Mouse (Mus musculus) MEL (cell line): ENCODE results near the gene Aebp1. TPM values are rescaled to one million over a fixed set of nuclear protein-coding genes. Genes with fewer than 3 reads are reported as not detected.

ENCODE experiments used
- DNase-seq: peaks from one replicate; pipeline ENCODE4 v3.0.0; 2011; ENCODE audit warnings: low read depth, low spot score
- H3K27ac ChIP-seq: 2 replicates; pipeline ENCODE4 v1.5.1; 2012; ENCODE audit warnings: low read depth, mild to moderate bottlenecking, control low read depth, low read length, moderate library complexity; ENCODE audit not compliant: control insufficient read depth
- H3K27me3 ChIP-seq, 2 experiments: fragments of 150-350 bp in 1 of 2; sonication (generic) in 1 of 2; 2 replicates each; pipeline ENCODE4 v1.6.1; 2012; ENCODE audit warnings: low read length in 2 of 2, mild to moderate bottlenecking in 2 of 2, improper control_type of control experiment in 1 of 2, moderate library complexity in 1 of 2; ENCODE audit not compliant: insufficient read depth in 2 of 2, control insufficient read depth in 1 of 2
- H3K36me3 ChIP-seq, 2 experiments: 2 replicates each; pipeline ENCODE4 v1.6.1; 2012 to 2014; ENCODE audit warnings: low read length in 2 of 2, improper control_type of control experiment in 1 of 2, inconsistent platforms in 1 of 2, mild to moderate bottlenecking in 1 of 2; ENCODE audit not compliant: insufficient read depth in 2 of 2, control insufficient read depth in 1 of 2
- H3K4me1 ChIP-seq, 2 experiments: fragments of 150-350 bp in 1 of 2; sonication (generic) in 1 of 2; 2 replicates each; pipeline ENCODE4 v1.6.1; 2012; ENCODE audit warnings: low read length in 2 of 2, improper control_type of control experiment in 1 of 2, mild to moderate bottlenecking in 1 of 2; ENCODE audit not compliant: insufficient read depth in 2 of 2, control insufficient read depth in 1 of 2
- H3K4me3 ChIP-seq, 2 experiments: fragments of 150-350 bp in 1 of 2; sonication (generic) in 1 of 2; 2 replicates each; pipeline ENCODE4 v1.5.1; 2012; ENCODE audit warnings: low read depth in 2 of 2, low read length in 2 of 2, mild to moderate bottlenecking in 2 of 2, moderate library complexity in 2 of 2, control low read depth in 1 of 2, improper control_type of control experiment in 1 of 2; ENCODE audit not compliant: control insufficient read depth in 1 of 2, insufficient read depth in 1 of 2
- H3K79me2 ChIP-seq: 2 replicates; pipeline ENCODE4 v1.6.1; 2012; ENCODE audit warnings: mild to moderate bottlenecking, low read length, moderate library complexity; ENCODE audit not compliant: control insufficient read depth, poor library complexity, insufficient read depth
- H3K9ac ChIP-seq: 2 replicates; pipeline ENCODE4 v1.6.1; 2012; ENCODE audit warnings: low read depth, mild to moderate bottlenecking, control low read depth, low read length, moderate library complexity; ENCODE audit not compliant: control insufficient read depth, poor library complexity, severe bottlenecking
- H3K9me3 ChIP-seq: fragments of 150-350 bp; sonication (generic); replicated peaks from 2 replicates; pipeline ENCODE4 v1.6.1; 2012; ENCODE audit warnings: mild to moderate bottlenecking, low read length, improper control_type of control experiment, moderate library complexity; ENCODE audit not compliant: insufficient read depth
- BHLHE40 ChIP-seq: IDR thresholded peaks from 2 replicates; pipeline ENCODE4 v1.6.1; 2012; ENCODE audit warnings: low read depth, mild to moderate bottlenecking, inconsistent platforms, low read length, improper control_type of control experiment, borderline replicate concordance
- CHD1 ChIP-seq: IDR thresholded peaks from 2 replicates; pipeline ENCODE4 v1.6.1; 2012; ENCODE audit warnings: low read depth, mild to moderate bottlenecking, inconsistent platforms, low read length, improper control_type of control experiment
- CHD2 ChIP-seq: IDR thresholded peaks from 2 replicates; pipeline ENCODE4 v1.6.1; 2011; ENCODE audit warnings: low read length, improper control_type of control experiment
- E2F4 ChIP-seq: IDR thresholded peaks from 2 replicates; pipeline ENCODE4 v1.6.1; 2011; ENCODE audit warnings: low read depth, low read length, improper control_type of control experiment, borderline replicate concordance
- ELF1 ChIP-seq: IDR thresholded peaks from 2 replicates; pipeline ENCODE4 v1.6.1; 2014; ENCODE audit warnings: low read depth, mild to moderate bottlenecking, inconsistent platforms, low read length, improper control_type of control experiment, moderate library complexity
- GABPA ChIP-seq: IDR thresholded peaks from 2 replicates; pipeline ENCODE4 v1.6.1; 2012; ENCODE audit warnings: low read depth, mild to moderate bottlenecking, inconsistent platforms, low read length, improper control_type of control experiment, moderate library complexity
- JUND ChIP-seq: IDR thresholded peaks from 2 replicates; pipeline ENCODE4 v1.6.1; 2011; ENCODE audit warnings: low read depth, mild to moderate bottlenecking, improper control_type of control experiment, low read length
- MAX ChIP-seq: IDR thresholded peaks from 2 replicates; pipeline ENCODE4 v1.6.1; 2011; ENCODE audit warnings: low read length, improper control_type of control experiment
- MEF2A ChIP-seq: IDR thresholded peaks from 2 replicates; pipeline ENCODE4 v1.6.1; 2014; ENCODE audit warnings: low read depth, mild to moderate bottlenecking, inconsistent platforms, low read length, improper control_type of control experiment; ENCODE audit not compliant: poor library complexity, insufficient replicate concordance, severe bottlenecking; ENCODE audit errors: extremely low read depth
- MXI1 ChIP-seq: IDR thresholded peaks from 2 replicates; pipeline ENCODE4 v1.6.1; 2011; ENCODE audit warnings: mild to moderate bottlenecking, low read depth, low read length, improper control_type of control experiment
- MYB ChIP-seq: IDR thresholded peaks from 2 replicates; pipeline ENCODE4 v1.6.1; 2011; ENCODE audit warnings: mild to moderate bottlenecking, low read depth, low read length, improper control_type of control experiment
- MYC ChIP-seq: IDR thresholded peaks from 2 replicates; pipeline ENCODE4 v1.6.1; 2011; ENCODE audit warnings: low read depth, mild to moderate bottlenecking, low read length, improper control_type of control experiment, moderate library complexity
- NRF1 ChIP-seq: IDR thresholded peaks from 2 replicates; pipeline ENCODE4 v1.6.1; 2014; ENCODE audit warnings: low read depth, mild to moderate bottlenecking, inconsistent platforms, low read length, improper control_type of control experiment, moderate library complexity; ENCODE audit not compliant: poor library complexity, insufficient read depth, severe bottlenecking
- POLR2A ChIP-seq, 2 experiments: IDR thresholded peaks; 2 replicates each; pipeline ENCODE4 v1.6.1; 2011 to 2012; ENCODE audit warnings: low read length in 2 of 2, mild to moderate bottlenecking in 2 of 2, control low read depth in 1 of 2, improper control_type of control experiment in 1 of 2, low read depth in 1 of 2, moderate library complexity in 1 of 2; ENCODE audit not compliant: control insufficient read depth in 1 of 2, insufficient read depth in 1 of 2, poor library complexity in 1 of 2
- RAD21 ChIP-seq: IDR thresholded peaks from 2 replicates; pipeline ENCODE4 v1.6.1; 2011; ENCODE audit warnings: mild to moderate bottlenecking, low read depth, low read length, improper control_type of control experiment
- RCOR1 ChIP-seq: IDR thresholded peaks from 2 replicates; pipeline ENCODE4 v1.6.1; 2012; ENCODE audit warnings: low read depth, mild to moderate bottlenecking, inconsistent platforms, low read length, improper control_type of control experiment
- SMC3 ChIP-seq: IDR thresholded peaks from 2 replicates; pipeline ENCODE4 v1.6.1; 2011; ENCODE audit warnings: low read depth, low read length, improper control_type of control experiment
- TAL1 ChIP-seq: IDR thresholded peaks from 2 replicates; pipeline ENCODE4 v1.6.1; 2012; ENCODE audit warnings: mild to moderate bottlenecking, inconsistent platforms, low read length, moderate library complexity, mixed read lengths
- TBP ChIP-seq: IDR thresholded peaks from 2 replicates; pipeline ENCODE4 v1.8.0; 2011; ENCODE audit warnings: low read depth, low read length, improper control_type of control experiment
- TCF12 ChIP-seq: IDR thresholded peaks from 2 replicates; pipeline ENCODE4 v1.6.1; 2014; ENCODE audit warnings: low read depth, mild to moderate bottlenecking, inconsistent platforms, low read length, improper control_type of control experiment, moderate library complexity
- USF1 ChIP-seq: IDR thresholded peaks from 2 replicates; pipeline ENCODE4 v1.6.1; 2014; ENCODE audit warnings: low read depth, mild to moderate bottlenecking, inconsistent platforms, low read length, improper control_type of control experiment, moderate library complexity
- ZMIZ1 ChIP-seq: IDR thresholded peaks from 2 replicates; pipeline ENCODE4 v1.6.1; 2012; ENCODE audit warnings: low read depth, mild to moderate bottlenecking, inconsistent platforms, low read length, improper control_type of control experiment, moderate library complexity
- ZNF384 ChIP-seq: IDR thresholded peaks from 2 replicates; pipeline ENCODE4 v1.6.1; 2012; ENCODE audit warnings: low read depth, mild to moderate bottlenecking, inconsistent platforms, low read length, improper control_type of control experiment
- polyA plus RNA-seq, 2 experiments: library from polyadenylated mRNA; stranded (reverse) in 1 of 2; unstranded in 1 of 2; fragments of >175 nt in 1 of 2; fragments of >200 nt in 1 of 2; gene quantifications; 2 replicates each; pipeline versions ENCODE4 v1.2.1 to v1.2.4; 2012; ENCODE audit warnings: low replicate concordance in 2 of 2, low read depth in 1 of 2; ENCODE audit not compliant: insufficient read length in 2 of 2, insufficient read depth in 1 of 2, missing spikeins in 1 of 2
- total RNA-seq: library from RNA; depleted of rRNA; stranded (reverse); fragments of 300-350 nt; gene quantifications from 2 replicates; pipeline ENCODE4 v1.2.3, GENCODE M21; 2012

Gene Aebp1
- total and polyA plus RNA-seq, 3 experiments: 0.10 TPM; not detected in 2

- no peak for DNase-seq
- no peaks in the 10 kb centered on the region for H3K79me2 ChIP-seq
Measured at GRCm38 (mm10) chr11:5849316-5849715, 12.4 kb upstream of the Aebp1 start.

GRCm38 (mm10) chr11:5850452-5850851 is 11.3 kb upstream of the Aebp1 start:
- H3K79me2 ChIP-seq: no peaks in the 10 kb centered on the region
- TF ChIP-seq MAX: peak; percentile 51; the same call in 1 of the 2 replicates
- no peak for TF ChIP-seq BHLHE40
- no peak for TF ChIP-seq TCF12
- no peak for TF ChIP-seq RAD21
- TF ChIP-seq MYC: peak; percentile 44; the same call in 1 of the 2 replicates
- TF ChIP-seq POLR2A (IDR thresholded peaks at IDR 0.05; ENCODE audit: control insufficient read depth in 1 of 2, insufficient read depth in 1 of 2, low read depth in 1 of 2, low read length in 2 of 2, poor library complexity in 1 of 2): no peak
- TF ChIP-seq USF1: no peak
- peak; percentile 34; the same call in 1 of the 2 replicates for TF ChIP-seq MXI1
- no peaks in the 10 kb centered on the region for H3K9me3 ChIP-seq
- H3K4me3 ChIP-seq: no peak overlapping the region
- no peak overlapping the region for H3K9ac ChIP-seq
- no peak overlapping the region for H3K27ac ChIP-seq
- peaks cover 2 to 18% of the 10 kb centered on the region in 2 experiments for H3K4me1 ChIP-seq
- H3K36me3 ChIP-seq: peaks cover 0 to 4% of the 10 kb centered on the region in 2 experiments; a peak in 2 of 4 replicates
- no peaks in the 10 kb centered on the region for H3K27me3 ChIP-seq
- DNase-seq: no peak

More at GRCm38 (mm10) chr11:5849316-5849715, 12.4 kb upstream of the Aebp1 start:
- Histone ChIP-seq H3K9ac (no peak overlapping the region), H3K27me3 (no peaks in the 10 kb centered on the region), H3K36me3 (peaks cover 0 to 4% of the 10 kb centered on the region in 2 experiments; a peak in 2 of 4 replicates), H3K9me3 (no peaks in the 10 kb centered on the region), H3K4me1 (peaks cover 2 to 18% of the 10 kb centered on the region in 2 experiments), H3K27ac (no peak overlapping the region), H3K4me3 (no peak overlapping the region)
- TF ChIP-seq MYC (no peak), SMC3 (no peak), CHD1 (no peak), NRF1 (no peak), ZMIZ1 (no peak)

DNA sequence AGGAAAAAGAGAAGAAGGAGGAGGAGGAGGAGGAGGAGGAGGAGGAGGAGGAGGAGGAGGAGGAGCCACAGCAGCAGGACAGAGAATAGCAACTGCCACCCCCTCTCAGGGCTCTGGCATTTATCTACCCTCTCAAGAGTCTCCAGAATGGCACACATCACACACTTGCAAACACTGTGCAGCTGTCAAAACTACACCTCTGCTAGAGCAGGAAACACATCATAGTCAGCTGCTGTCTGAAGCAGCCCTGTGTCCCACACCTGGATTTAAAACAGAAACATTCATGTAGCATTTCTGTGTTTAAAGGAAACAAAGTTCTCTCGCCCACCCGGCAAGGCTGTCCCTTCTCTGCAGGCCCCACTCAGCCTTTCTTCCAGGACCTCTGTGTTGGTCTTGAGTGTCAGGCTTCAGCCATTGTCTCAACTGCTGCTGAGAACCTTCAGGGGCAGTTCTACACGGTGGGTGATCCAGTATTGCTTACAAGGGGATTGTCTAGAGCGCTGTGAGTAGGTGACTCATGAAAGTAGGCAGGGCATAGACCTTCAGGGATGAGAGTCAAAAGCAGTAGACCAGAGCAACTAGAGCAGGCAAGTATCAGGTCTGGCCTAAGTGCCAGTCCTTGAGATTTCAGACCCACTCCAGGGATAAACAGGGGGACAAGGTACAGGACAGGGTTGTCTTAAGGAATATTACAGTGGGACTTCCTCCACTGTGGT is 10.6 kb upstream of the Aebp1 start:
- H3K9me3 ChIP-seq: no peaks in the 10 kb centered on the region
- no peak for DNase-seq
- H3K79me2 ChIP-seq: no peaks in the 10 kb centered on the region
- H3K27ac ChIP-seq: no peak overlapping the region
- peaks cover 2 to 18% of the 10 kb centered on the region in 2 experiments for H3K4me1 ChIP-seq
- TF ChIP-seq TAL1 (no peak), SMC3 (no peak), NRF1 (no peak), ELF1 (no peak), MAX (no peak), MEF2A (no peak), E2F4 (no peak), RCOR1 (no peak), BHLHE40 (no peak), JUND (no peak), GABPA (no peak), USF1 (no peak), MYB (no peak), CHD2 (no peak), MXI1 (no peak), ZNF384 (no peak), TBP (no peak), MYC (no peak)
- no peaks in the 10 kb centered on the region for H3K27me3 ChIP-seq
- H3K4me3 ChIP-seq: no peak overlapping the region
- no peak overlapping the region for H3K9ac ChIP-seq
- peaks cover 0 to 4% of the 10 kb centered on the region in 2 experiments; a peak in 2 of 4 replicates for H3K36me3 ChIP-seq
